Mouse (Mus musculus) erythroblast, embryonic 14.5 days (primary cell): ENCODE measurements around the gene Nostrin. TPM values are rescaled to one million over a fixed set of nuclear protein-coding genes. Genes with fewer than 3 reads are reported as not detected.

Source experiments
- H3K27me3 ChIP-seq: 2 replicates; pipeline ENCODE4 v1.6.1; 2012; ENCODE audit warnings: inconsistent platforms; ENCODE audit not compliant: control insufficient read depth
- H3K36me3 ChIP-seq: 2 replicates; pipeline ENCODE4 v1.6.1; 2012; ENCODE audit warnings: mild to moderate bottlenecking, inconsistent platforms; ENCODE audit not compliant: control insufficient read depth
- H3K4me1 ChIP-seq: 2 replicates; pipeline ENCODE4 v1.6.1; 2012; ENCODE audit warnings: inconsistent platforms; ENCODE audit not compliant: control insufficient read depth
- H3K4me3 ChIP-seq: replicated peaks from 2 replicates; pipeline ENCODE3; 2012; ENCODE audit warnings: moderate library complexity, mild to moderate bottlenecking, inconsistent platforms
- H3K9me3 ChIP-seq: 2 replicates; pipeline ENCODE4 v1.6.1; 2012; ENCODE audit warnings: low read length, inconsistent platforms, mixed read lengths; ENCODE audit not compliant: control insufficient read depth
- GATA1 ChIP-seq: IDR thresholded peaks from 2 replicates; pipeline ENCODE4 v1.6.1; 2012; ENCODE audit warnings: low read length, inconsistent platforms, mixed read lengths
- TAL1 ChIP-seq: IDR thresholded peaks from 3 replicates; pipeline ENCODE4 v1.6.1; 2012; ENCODE audit warnings: low read length, inconsistent platforms, mixed read lengths
- polyA plus RNA-seq: library from polyadenylated mRNA; stranded (reverse); fragments of >175 nt; gene quantifications from 2 replicates; pipeline ENCODE4 v1.2.3, GENCODE M21; 2012

Nostrin gene
- polyA plus RNA-seq, 1 experiment = not detected

DNA sequence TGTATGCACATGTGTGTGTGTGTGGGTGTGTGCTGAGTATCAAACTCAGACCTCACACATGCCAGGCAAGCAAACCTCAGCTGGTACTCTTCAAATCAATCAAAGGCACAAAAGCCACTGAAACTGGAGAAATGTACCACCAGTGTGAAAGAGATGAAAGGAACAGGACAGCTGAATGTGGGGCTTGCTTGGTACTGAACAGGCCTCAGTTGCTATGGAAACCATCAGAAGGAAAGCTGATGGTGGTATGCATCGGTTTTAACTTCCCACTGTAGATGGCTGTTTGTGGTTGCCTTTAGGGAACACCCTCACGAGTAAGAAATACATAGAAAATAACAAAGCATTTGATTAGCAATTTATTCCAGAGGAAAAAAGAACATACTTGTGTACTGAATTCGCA lies 10.2 kb upstream of the Nostrin start:
- H3K27me3 ChIP-seq = no peaks in the 10 kb centered on the region
- H3K36me3 ChIP-seq = no peaks in the 10 kb centered on the region
- H3K9me3 ChIP-seq = no peaks in the 10 kb centered on the region
- H3K4me1 ChIP-seq = no peaks in the 10 kb centered on the region; the same call in 1 of the 2 replicates
- TF ChIP-seq GATA1 (no peak), TAL1 (no peak)
- no peak overlapping the region for H3K4me3 ChIP-seq

GRCm38 (mm10) chr2:69128321-69128720 lies 7.3 kb upstream of the Nostrin start:
- Histone ChIP-seq H3K4me1 (no peaks in the 10 kb centered on the region; the same call in 1 of the 2 replicates), H3K27me3 (no peaks in the 10 kb centered on the region), H3K4me3 (no peak overlapping the region), H3K9me3 (no peaks in the 10 kb centered on the region), H3K36me3 (no peaks in the 10 kb centered on the region)
- no peak for TF ChIP-seq GATA1
- no peak for TF ChIP-seq TAL1

GRCm38 (mm10) chr2:69128921-69129395 lies 6.6 kb upstream of the Nostrin start:
- H3K27me3 ChIP-seq = no peaks in the 10 kb centered on the region

GRCm38 (mm10) chr2:69129425-69130210 lies 6.0 kb upstream of the Nostrin start:
- Histone ChIP-seq H3K9me3 (no peaks in the 10 kb centered on the region), H3K27me3 (no peaks in the 10 kb centered on the region), H3K4me3 (no peak overlapping the region), H3K4me1 (no peaks in the 10 kb centered on the region; the same call in 1 of the 2 replicates), H3K36me3 (no peaks in the 10 kb centered on the region)
- TF ChIP-seq GATA1 = no peak
- TF ChIP-seq TAL1 = no peak

More at GRCm38 (mm10) chr2:69128921-69129395, 6.6 kb upstream of the Nostrin start:
- H3K4me1 ChIP-seq = no peaks in the 10 kb centered on the region; the same call in 1 of the 2 replicates
- no peaks in the 10 kb centered on the region for H3K36me3 ChIP-seq
- no peaks in the 10 kb centered on the region for H3K9me3 ChIP-seq
- TF ChIP-seq TAL1 (no peak), GATA1 (no peak)
- no peak overlapping the region for H3K4me3 ChIP-seq

DNA sequence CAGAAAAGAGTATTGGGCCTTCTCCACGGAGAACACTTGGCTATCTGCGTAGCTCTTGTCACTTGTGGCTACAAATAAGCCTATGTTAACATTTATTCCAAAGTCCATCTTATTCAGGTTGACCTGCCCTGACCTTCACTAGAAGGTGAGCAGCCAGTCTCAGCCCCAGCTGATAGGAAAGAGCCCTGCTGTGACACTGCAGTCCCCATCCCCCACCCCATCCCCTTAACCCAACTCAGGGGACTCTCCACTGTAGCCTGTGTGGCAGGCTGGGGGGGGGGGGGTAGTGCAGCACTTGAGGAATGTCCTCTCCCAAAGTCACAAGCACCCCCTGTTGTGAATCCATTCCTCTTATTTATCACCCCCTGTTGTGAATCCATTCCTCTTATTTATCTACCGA lies 3.6 kb upstream of the Nostrin start:
- TF ChIP-seq GATA1 (no peak), TAL1 (no peak)
- Histone ChIP-seq H3K4me1 (no peaks in the 10 kb centered on the region; the same call in 1 of the 2 replicates), H3K4me3 (no peak overlapping the region), H3K36me3 (no peaks in the 10 kb centered on the region), H3K27me3 (no peaks in the 10 kb centered on the region), H3K9me3 (no peaks in the 10 kb centered on the region)

DNA sequence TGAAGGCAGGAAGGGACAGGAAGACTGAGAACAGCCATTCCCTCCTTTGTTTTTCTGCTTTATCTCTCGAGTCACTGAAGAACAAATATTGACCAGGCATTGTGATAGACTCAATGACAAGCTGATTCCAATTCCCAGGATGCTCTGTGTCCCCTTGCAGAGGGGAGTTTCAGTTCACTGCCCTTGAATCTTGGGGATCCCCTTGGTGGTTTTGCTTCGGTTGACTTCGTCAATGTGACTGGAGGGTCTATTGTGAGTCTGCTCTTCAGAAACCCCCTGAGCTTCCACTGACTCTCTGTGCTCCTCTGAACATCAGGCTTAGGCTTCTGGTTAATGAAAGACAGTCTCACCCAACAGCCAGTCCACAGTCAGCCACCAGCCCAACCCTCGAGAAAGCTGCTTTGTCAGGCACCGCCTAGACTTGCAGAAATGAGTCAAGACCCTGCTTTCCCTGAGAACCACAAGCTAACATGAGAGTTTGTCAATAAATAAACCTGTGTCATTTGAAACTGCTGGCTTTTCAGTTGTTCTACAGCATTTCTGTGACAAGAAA lies 3.0 kb upstream of the Nostrin start:
- no peak for TF ChIP-seq TAL1
- no peak for TF ChIP-seq GATA1
- no peaks in the 10 kb centered on the region for H3K9me3 ChIP-seq

GRCm38 (mm10) chr2:69134186-69134585 lies 1.4 kb upstream of the Nostrin start:
- H3K27me3 ChIP-seq = no peaks in the 10 kb centered on the region
- no peak for TF ChIP-seq TAL1
- TF ChIP-seq GATA1 = no peak
- H3K9me3 ChIP-seq = no peaks in the 10 kb centered on the region
- H3K36me3 ChIP-seq = no peaks in the 10 kb centered on the region
- no peak overlapping the region for H3K4me3 ChIP-seq
- H3K4me1 ChIP-seq = no peaks in the 10 kb centered on the region

More for the DNA sequence above, 3.0 kb upstream of the Nostrin start:
- Histone ChIP-seq H3K36me3 (no peaks in the 10 kb centered on the region), H3K4me3 (no peak overlapping the region), H3K27me3 (no peaks in the 10 kb centered on the region), H3K4me1 (no peaks in the 10 kb centered on the region; the same call in 1 of the 2 replicates)

GRCm38 (mm10) chr2:69134937-69135336 lies 663 bp upstream of the Nostrin start:
- H3K27me3 ChIP-seq = no peaks in the 10 kb centered on the region
- H3K4me1 ChIP-seq = no peaks in the 10 kb centered on the region
- TF ChIP-seq TAL1 (no peak), GATA1 (no peak)
- no peak overlapping the region for H3K4me3 ChIP-seq
- no peaks in the 10 kb centered on the region for H3K36me3 ChIP-seq
- no peaks in the 10 kb centered on the region for H3K9me3 ChIP-seq

DNA sequence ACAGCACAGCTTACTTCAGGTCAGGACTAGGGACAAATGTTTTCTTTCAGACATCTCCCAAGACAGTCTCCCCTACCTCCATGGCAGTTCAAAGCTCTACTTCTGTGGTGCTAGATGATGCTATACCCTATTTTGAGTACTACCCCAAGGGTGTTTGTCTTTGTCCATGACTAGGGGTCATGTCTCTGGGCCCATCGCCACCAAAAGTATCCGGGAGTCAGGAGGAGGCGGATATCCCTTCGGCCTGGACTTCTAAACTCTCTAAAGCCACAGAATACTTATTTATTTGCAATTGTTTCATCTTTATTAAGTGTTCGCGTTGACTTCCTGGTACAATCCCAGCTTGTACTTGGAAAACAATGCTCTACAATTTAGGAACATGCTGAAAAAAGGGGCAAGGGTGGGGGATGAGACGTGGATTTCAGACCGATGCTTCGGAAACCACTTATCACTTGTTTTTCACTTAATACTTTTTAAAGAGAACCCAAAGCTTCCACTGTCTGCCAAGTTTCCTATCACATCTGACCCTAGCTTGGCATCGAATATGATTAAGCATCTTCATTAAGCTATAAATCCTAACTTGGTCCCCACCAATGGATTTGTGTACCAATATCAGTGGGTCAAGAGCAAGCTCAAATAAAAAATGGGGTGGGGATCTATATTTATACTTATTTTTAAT lies 1.9 kb downstream of the Nostrin start:
- H3K4me1 ChIP-seq = no peaks in the 10 kb centered on the region
- no peak for TF ChIP-seq GATA1
- TF ChIP-seq TAL1 = no peak
- H3K4me3 ChIP-seq = no peak overlapping the region
- H3K27me3 ChIP-seq = no peaks in the 10 kb centered on the region
- no peaks in the 10 kb centered on the region for H3K36me3 ChIP-seq
- no peaks in the 10 kb centered on the region for H3K9me3 ChIP-seq
